Mouse (Mus musculus) neural tube, embryonic 12.5 days (tissue): ENCODE results near the gene Lipt2. TPM values are rescaled to one million over a fixed set of nuclear protein-coding genes. Genes with fewer than 3 reads are reported as not detected.

ENCODE experiments used
- ATAC-seq: fragments of 200-750 bp; cut with Nextera tagmentation; 2 replicates; pipeline ENCODE4 v1.8.0; 2017; ENCODE audit warnings: low read depth, mild to moderate bottlenecking, moderate TSS enrichment, moderate library complexity; ENCODE audit not compliant: low FRiP score
- H3K27ac ChIP-seq: fragments of 300-500 bp; sonication (generic); 2 replicates; pipeline ENCODE4 v1.5.1; 2016
- H3K27me3 ChIP-seq: fragments of 300-500 bp; sonication (generic); replicated peaks from 2 replicates; pipeline ENCODE4 v1.6.1; 2016; ENCODE audit warnings: mild to moderate bottlenecking
- H3K36me3 ChIP-seq: fragments of 300-500 bp; sonication (generic); 2 replicates; pipeline ENCODE4 v1.6.1; 2016; ENCODE audit warnings: mild to moderate bottlenecking
- H3K4me1 ChIP-seq: fragments of 300-500 bp; sonication (generic); 2 replicates; pipeline ENCODE4 v1.6.1; 2016
- H3K4me2 ChIP-seq: fragments of 300-500 bp; sonication (generic); replicated peaks from 2 replicates; pipeline ENCODE4 v1.6.1; 2016; ENCODE audit warnings: mild to moderate bottlenecking
- H3K4me3 ChIP-seq: fragments of 300-500 bp; sonication (generic); 2 replicates; pipeline ENCODE4 v1.5.1; 2016
- H3K9ac ChIP-seq: fragments of 300-500 bp; sonication (generic); 2 replicates; pipeline ENCODE4 v1.6.1; 2016; ENCODE audit warnings: mild to moderate bottlenecking
- H3K9me3 ChIP-seq: fragments of 300-500 bp; sonication (generic); 2 replicates; pipeline ENCODE4 v1.6.1; 2016; ENCODE audit warnings: mild to moderate bottlenecking
- WGBS: fragments of 180-500 bp; shearing (Covaris S2); methylation state at CpG from one replicate; pipeline ENCODE4 v1.1.7; 2016; 5-methylcytosine and 5-hydroxymethylcytosine counted together
- polyA plus RNA-seq: library from polyadenylated mRNA; unstranded; fragments of >200 nt; fragmentation: Nextera tagmentation; extraction: Ambion mirVana; gene quantifications from 2 replicates; pipeline ENCODE4 v1.2.1, GENCODE M21; 2016

Lipt2 gene
- polyA plus RNA-seq, 1 experiment from 2014 or later = 15.4 TPM

- Histone ChIP-seq H3K4me1 (no peaks in the 10 kb centered on the region), H3K36me3 (no peaks in the 10 kb centered on the region), H3K27ac (no peak overlapping the region), H3K4me3 (no peak overlapping the region), H3K9me3 (no peaks in the 10 kb centered on the region), H3K4me2 (no peak overlapping the region), H3K27me3 (no peaks in the 10 kb centered on the region), H3K9ac (no peak overlapping the region)
- no peak for ATAC-seq
- 66% methylated on average over 6 of the region's 6 CpGs for WGBS
Measured at GRCm38 (mm10) chr7:100204871-100205270, 45.8 kb downstream of the Lipt2 start.

- Histone ChIP-seq H3K4me2 (no peak overlapping the region), H3K36me3 (no peaks in the 10 kb centered on the region), H3K4me3 (no peak overlapping the region), H3K4me1 (no peaks in the 10 kb centered on the region), H3K9me3 (no peaks in the 10 kb centered on the region), H3K9ac (no peak overlapping the region), H3K27me3 (no peaks in the 10 kb centered on the region), H3K27ac (no peak overlapping the region)
- WGBS = 83% methylated on average over 2 of the region's 2 CpGs
- ATAC-seq = no peak
Measured at GRCm38 (mm10) chr7:100206144-100206543, 47.1 kb downstream of the Lipt2 start.

GRCm38 (mm10) chr7:100207886-100208285 lies 48.8 kb downstream of the Lipt2 start:
- Histone ChIP-seq H3K27me3 (no peaks in the 10 kb centered on the region), H3K27ac (no peak overlapping the region), H3K9me3 (no peaks in the 10 kb centered on the region), H3K4me2 (no peak overlapping the region), H3K4me3 (no peak overlapping the region), H3K36me3 (no peaks in the 10 kb centered on the region), H3K4me1 (no peaks in the 10 kb centered on the region), H3K9ac (no peak overlapping the region)
- ATAC-seq = no peak

Other genes with a start within 250 kb of the Lipt2 start
- 7.2 TPM in 2 replicates for gene Rnf169, start 178.8 kb upstream of the Lipt2 start, polyA plus RNA-seq
- gene Chrdl2, start 153.1 kb upstream of the Lipt2 start, polyA plus RNA-seq = 0.26 and 0.30 TPM in 2 replicates
- gene Pold3, start 37.7 kb upstream of the Lipt2 start, polyA plus RNA-seq = 58.8 and 60.5 TPM in 2 replicates
- 1.4 and 1.6 TPM in 2 replicates for gene Kcne3, start 17.2 kb downstream of the Lipt2 start, polyA plus RNA-seq
- 11.4 and 12.0 TPM in 2 replicates for gene Pgm2l1, start 68.1 kb downstream of the Lipt2 start, polyA plus RNA-seq
- 4.3 and 5.9 TPM in 2 replicates for gene P4ha3, start 126.2 kb downstream of the Lipt2 start, polyA plus RNA-seq
- 28.9 and 30.0 TPM in 2 replicates for gene C2cd3, start 213.0 kb downstream of the Lipt2 start, polyA plus RNA-seq
- 127 and 129 TPM in 2 replicates for gene Ppme1, start 213.0 kb downstream of the Lipt2 start, polyA plus RNA-seq